Mouse (Mus musculus): ENCODE results near the gene Ccdc6. TPM values are rescaled to one million over a fixed set of nuclear protein-coding genes. Genes with fewer than 3 reads are reported as not detected.
"Not testable (repeated sequence)": the region's sequence is repeated elsewhere in the genome, so short reads cannot be mapped to it uniquely, and the experiment has no call there.

Ccdc6 gene
- polyA plus RNA-seq, 1 experiment from 2014 or later, result 13.0 TPM

DNA sequence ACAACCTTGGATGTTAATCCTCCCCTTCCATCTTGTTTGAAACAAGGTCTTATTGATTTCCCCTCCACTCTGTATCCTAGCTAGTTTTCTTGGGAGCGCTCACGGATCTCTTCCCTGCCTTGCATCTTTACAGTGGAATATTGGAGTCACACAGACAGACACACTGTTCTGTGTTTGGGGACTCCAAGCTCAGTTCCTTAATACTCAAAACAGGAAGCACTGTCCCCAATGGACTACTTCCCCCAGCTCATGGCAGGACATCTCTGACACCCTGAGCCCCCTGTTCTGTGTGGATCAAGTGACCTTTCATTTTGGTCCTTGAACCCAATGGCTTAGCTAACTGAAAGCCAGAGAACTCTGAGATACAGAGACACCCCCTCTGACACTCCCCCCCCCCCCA is 100.7 kb downstream of the Ccdc6 start:
- no peaks in the 10 kb centered on the region; the same call in 1 of the 2 replicates for H3K36me3 ChIP-seq (ENCODE audit: control insufficient read depth, insufficient read depth, low read length)
- H3K9me3 ChIP-seq (ENCODE audit: control insufficient read depth, low read length), result no peaks in the 10 kb centered on the region
- H3K4me2 ChIP-seq (ENCODE audit: low read depth, low read length), result no peak overlapping the region
- no peak for ATAC-seq
- peaks cover 7% of the 10 kb centered on the region; the same call in 1 of the 2 replicates for H3K4me1 ChIP-seq (ENCODE audit: control insufficient read depth, insufficient read depth, low read length)
- no peak overlapping the region for H3K4me3 ChIP-seq (ENCODE audit: low read length)
- no peak overlapping the region for H3K9ac ChIP-seq (ENCODE audit: low read depth, low read length)
- 75% methylated on average over 2 of the region's 2 CpGs for WGBS
- H3K27ac ChIP-seq (ENCODE audit: low read length), result no peak overlapping the region
- no peaks in the 10 kb centered on the region for H3K27me3 ChIP-seq (replicated peaks; ENCODE audit: control insufficient read depth, insufficient read depth, low read length)

DNA sequence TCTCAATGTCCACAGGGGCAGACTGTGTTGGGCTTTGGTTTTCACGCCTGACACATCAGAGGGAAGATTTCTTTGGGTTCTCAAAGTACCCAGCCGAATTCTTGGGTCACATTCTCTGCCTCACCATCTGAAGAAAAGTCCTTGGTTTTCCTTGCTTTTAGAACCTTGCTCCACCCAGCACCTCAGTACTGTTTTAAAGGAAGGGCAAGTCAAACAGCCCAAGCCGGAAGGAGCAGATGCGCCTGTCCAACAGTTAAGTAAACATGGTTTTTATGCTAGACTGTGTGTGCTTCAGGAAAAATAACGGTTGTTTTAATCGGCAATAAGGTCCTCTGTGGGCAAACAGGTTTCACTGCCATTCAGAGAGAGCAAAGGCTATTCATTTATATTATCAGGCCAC is 101.1 kb downstream of the Ccdc6 start:
- H3K36me3 ChIP-seq (ENCODE audit: control insufficient read depth, insufficient read depth, low read length), result no peaks in the 10 kb centered on the region; the same call in 1 of the 2 replicates
- H3K9ac ChIP-seq (ENCODE audit: low read depth, low read length), result no peak overlapping the region
- peaks cover 7% of the 10 kb centered on the region; the same call in 1 of the 2 replicates for H3K4me1 ChIP-seq (ENCODE audit: control insufficient read depth, insufficient read depth, low read length)
- WGBS, result 44% methylated on average over 6 of the region's 6 CpGs
- H3K27me3 ChIP-seq (replicated peaks; ENCODE audit: control insufficient read depth, insufficient read depth, low read length), result no peaks in the 10 kb centered on the region
- no peaks in the 10 kb centered on the region for H3K9me3 ChIP-seq (ENCODE audit: control insufficient read depth, low read length)
- no peak overlapping the region for H3K4me2 ChIP-seq (ENCODE audit: low read depth, low read length)
- H3K4me3 ChIP-seq (ENCODE audit: low read length), result no peak overlapping the region
- 0 out of 2 replicates have a peak, but pooled peaks have one; percentile 10 for ATAC-seq
- no peak overlapping the region for H3K27ac ChIP-seq (ENCODE audit: low read length)

DNA sequence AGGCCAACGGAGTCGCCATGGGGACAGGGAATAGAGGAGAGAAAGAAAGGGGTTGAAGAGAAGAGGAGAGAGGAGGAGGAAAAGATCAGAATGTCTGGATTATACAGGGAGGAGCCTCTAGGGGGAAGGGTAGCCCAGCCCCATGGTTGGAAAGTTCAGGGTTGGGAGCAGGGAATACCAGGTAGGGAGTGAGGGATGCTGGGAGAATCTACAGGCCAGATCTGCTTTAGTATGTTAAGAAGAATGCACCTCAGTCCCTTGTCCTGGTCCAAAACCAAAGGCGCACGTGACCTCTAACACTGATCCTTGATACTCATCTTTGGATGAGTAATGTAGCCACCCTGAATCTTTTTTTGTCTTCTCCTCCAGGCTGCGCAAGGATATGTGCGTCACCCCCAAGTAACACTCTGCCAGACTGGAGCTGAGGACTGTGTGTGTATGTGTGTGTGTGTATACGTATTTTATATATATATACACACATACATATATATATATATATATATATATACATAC is 102.1 kb downstream of the Ccdc6 start:
- H3K4me3 ChIP-seq (ENCODE audit: low read length), result no peak overlapping the region
- no peak overlapping the region for H3K9ac ChIP-seq (ENCODE audit: low read depth, low read length)
- no peaks in the 10 kb centered on the region for H3K27me3 ChIP-seq (replicated peaks; ENCODE audit: control insufficient read depth, insufficient read depth, low read length)
- no peak for ATAC-seq
- no peak overlapping the region for H3K27ac ChIP-seq (ENCODE audit: low read length)
- no peak overlapping the region for H3K4me2 ChIP-seq (ENCODE audit: low read depth, low read length)
- no peaks in the 10 kb centered on the region for H3K36me3 ChIP-seq (ENCODE audit: control insufficient read depth, insufficient read depth, low read length)
- H3K9me3 ChIP-seq (ENCODE audit: control insufficient read depth, low read length), result no peaks in the 10 kb centered on the region
- 93% methylated on average over 7 of the region's 7 CpGs for WGBS
- peaks cover 7% of the 10 kb centered on the region; the same call in 1 of the 2 replicates for H3K4me1 ChIP-seq (ENCODE audit: control insufficient read depth, insufficient read depth, low read length)

GRCm38 (mm10) chr10:70199466-70200210 is 102.7 kb downstream of the Ccdc6 start:
- peaks cover 7% of the 10 kb centered on the region; the same call in 1 of the 2 replicates for H3K4me1 ChIP-seq (ENCODE audit: control insufficient read depth, insufficient read depth, low read length)
- H3K9ac ChIP-seq (ENCODE audit: low read depth, low read length), result no peak overlapping the region
- no peaks in the 10 kb centered on the region for H3K36me3 ChIP-seq (ENCODE audit: control insufficient read depth, insufficient read depth, low read length)
- no peaks in the 10 kb centered on the region for H3K27me3 ChIP-seq (replicated peaks; ENCODE audit: control insufficient read depth, insufficient read depth, low read length)
- no peak overlapping the region for H3K27ac ChIP-seq (ENCODE audit: low read length)
- H3K4me3 ChIP-seq (ENCODE audit: low read length), result no peak overlapping the region
- H3K4me2 ChIP-seq (ENCODE audit: low read depth, low read length), result no peak overlapping the region
- ATAC-seq, result no peak
- H3K9me3 ChIP-seq (ENCODE audit: control insufficient read depth, low read length), result no peaks in the 10 kb centered on the region
- 85% methylated on average over 6 of the region's 6 CpGs for WGBS

- 66% methylated on average over 12 of the region's 12 CpGs for WGBS
- Histone ChIP-seq H3K4me2 (ENCODE audit: low read depth, low read length) (no peak overlapping the region), H3K36me3 (ENCODE audit: control insufficient read depth, insufficient read depth, low read length) (no peaks in the 10 kb centered on the region), H3K9me3 (ENCODE audit: control insufficient read depth, low read length) (no peaks in the 10 kb centered on the region), H3K27ac (ENCODE audit: low read length) (no peak overlapping the region), H3K4me1 (ENCODE audit: control insufficient read depth, insufficient read depth, low read length) (peaks cover 6% of the 10 kb centered on the region), H3K4me3 (ENCODE audit: low read length) (no peak overlapping the region), H3K27me3 (replicated peaks; ENCODE audit: control insufficient read depth, insufficient read depth, low read length) (no peaks in the 10 kb centered on the region), H3K9ac (ENCODE audit: low read depth, low read length) (no peak overlapping the region)
- ATAC-seq, result no peak
These were observed 104.1 kb downstream of the Ccdc6 start for GRCm38 (mm10) chr10:70200889-70201500.

- peaks cover 6% of the 10 kb centered on the region; the same call in 1 of the 2 replicates for H3K4me1 ChIP-seq (ENCODE audit: control insufficient read depth, insufficient read depth, low read length)
- 29% methylated on average over 17 of the region's 17 CpGs for WGBS
- H3K4me3 ChIP-seq (ENCODE audit: low read length), result no peak within 1 kb of the TSS
- no peaks in the 10 kb centered on the region for H3K27me3 ChIP-seq (replicated peaks; ENCODE audit: control insufficient read depth, insufficient read depth, low read length)
- no peak within 1 kb of the TSS for H3K9ac ChIP-seq (ENCODE audit: low read depth, low read length)
- no peak within 1 kb of the TSS for H3K27ac ChIP-seq (ENCODE audit: low read length)
- peak; percentile 78 for ATAC-seq
- peak within 1 kb of the TSS; percentile 20 for H3K4me2 ChIP-seq (ENCODE audit: low read depth, low read length)
- no peaks in the 10 kb centered on the region for H3K9me3 ChIP-seq (ENCODE audit: control insufficient read depth, low read length)
- no peaks in the 10 kb centered on the region for H3K36me3 ChIP-seq (ENCODE audit: control insufficient read depth, insufficient read depth, low read length)
These were observed 107.8 kb downstream of the Ccdc6 start, which contains the start of gene Mrln for GRCm38 (mm10) chr10:70204505-70205399. Gene Mrln (plus strand): TSS chr10:70204664.

GRCm38 (mm10) chr10:70211281-70211680 is 114.4 kb downstream of the Ccdc6 start:
- H3K4me2 ChIP-seq (ENCODE audit: low read depth, low read length), result no peak overlapping the region
- peak; percentile 78 for ATAC-seq
- no peak overlapping the region for H3K27ac ChIP-seq (ENCODE audit: low read length)
- no peak overlapping the region for H3K4me3 ChIP-seq (ENCODE audit: low read length)
- H3K9me3 ChIP-seq (ENCODE audit: control insufficient read depth, low read length), result no peaks in the 10 kb centered on the region
- 72% methylated on average over 9 of the region's 9 CpGs for WGBS
- no peaks in the 10 kb centered on the region for H3K27me3 ChIP-seq (replicated peaks; ENCODE audit: control insufficient read depth, insufficient read depth, low read length)
- H3K36me3 ChIP-seq (ENCODE audit: control insufficient read depth, insufficient read depth, low read length), result no peaks in the 10 kb centered on the region
- H3K4me1 ChIP-seq (ENCODE audit: control insufficient read depth, insufficient read depth, low read length), result no peaks in the 10 kb centered on the region
- H3K9ac ChIP-seq (ENCODE audit: low read depth, low read length), result no peak overlapping the region

DNA sequence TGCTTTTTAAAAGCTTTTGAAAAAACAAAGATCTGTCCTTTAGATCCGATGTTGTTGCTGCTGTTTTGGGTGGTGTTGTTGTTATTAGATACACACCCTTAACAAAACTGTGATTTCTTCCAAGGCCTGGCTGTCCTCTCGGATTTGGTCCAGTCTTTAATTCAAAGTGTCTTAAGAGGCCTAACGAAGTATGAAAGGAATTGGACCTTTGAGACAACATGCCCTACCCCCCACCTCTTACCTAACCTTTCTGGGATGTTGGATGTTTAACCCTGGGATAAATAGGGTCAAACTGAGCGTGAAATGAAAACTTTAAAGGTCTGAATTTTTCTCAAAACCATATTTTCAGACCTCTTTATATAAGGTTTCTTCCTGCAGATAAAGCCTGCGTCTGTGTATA is 124.0 kb downstream of the Ccdc6 start:
- no peaks in the 10 kb centered on the region for H3K9me3 ChIP-seq (ENCODE audit: control insufficient read depth, low read length)
- no peak overlapping the region for H3K4me3 ChIP-seq (ENCODE audit: low read length)
- no peaks in the 10 kb centered on the region for H3K27me3 ChIP-seq (replicated peaks; ENCODE audit: control insufficient read depth, insufficient read depth, low read length)
- no peaks in the 10 kb centered on the region for H3K36me3 ChIP-seq (ENCODE audit: control insufficient read depth, insufficient read depth, low read length)
- WGBS, result 83% methylated on average over 5 of the region's 5 CpGs
- ATAC-seq, result no peak
- H3K9ac ChIP-seq (ENCODE audit: low read depth, low read length), result no peak overlapping the region
- no peak overlapping the region for H3K27ac ChIP-seq (ENCODE audit: low read length)
- H3K4me1 ChIP-seq (ENCODE audit: control insufficient read depth, insufficient read depth, low read length), result no peaks in the 10 kb centered on the region
- no peak overlapping the region for H3K4me2 ChIP-seq (ENCODE audit: low read depth, low read length)

- not testable (repeated sequence) for H3K9me3 ChIP-seq (ENCODE audit: control insufficient read depth, low read length); H3K9ac ChIP-seq (ENCODE audit: low read depth, low read length); ATAC-seq; H3K4me3 ChIP-seq (ENCODE audit: low read length); H3K4me2 ChIP-seq (ENCODE audit: low read depth, low read length); H3K36me3 ChIP-seq (ENCODE audit: control insufficient read depth, insufficient read depth, low read length); H3K27me3 ChIP-seq (replicated peaks; ENCODE audit: control insufficient read depth, insufficient read depth, low read length); H3K27ac ChIP-seq (ENCODE audit: low read length); H3K4me1 ChIP-seq (ENCODE audit: control insufficient read depth, insufficient read depth, low read length)
- WGBS, result 95% methylated on average over 8 of the region's 8 CpGs
These were observed 125.3 kb downstream of the Ccdc6 start for GRCm38 (mm10) chr10:70222231-70222630.

Measured in intestine, embryonic 16.5 days (tissue).